Mouse (Mus musculus) brown adipose tissue, adult 24 weeks (tissue): Measurements from ENCODE around the gene Flywch2. TPM values are rescaled to one million over a fixed set of nuclear protein-coding genes. Genes with fewer than 3 reads are reported as not detected.

ENCODE experiments used
- H3K27ac ChIP-seq: fragments of 200-500 bp; replicated peaks from 2 replicates; pipeline ENCODE4 v1.5.1; 2012; ENCODE audit warnings: low read depth, mild to moderate bottlenecking, low read length
- H3K4me1 ChIP-seq: fragments of 200-500 bp; 2 replicates; pipeline ENCODE4 v1.6.1; 2012; ENCODE audit warnings: low read length, mixed read lengths; ENCODE audit not compliant: control insufficient read depth, insufficient read depth, insufficient read length
- H3K4me3 ChIP-seq: fragments of 200-500 bp; 2 replicates; pipeline ENCODE4 v1.5.1; 2012; ENCODE audit warnings: low read depth, mild to moderate bottlenecking, low read length, moderate library complexity; ENCODE audit not compliant: insufficient read depth
- polyA plus RNA-seq: library from polyadenylated mRNA; stranded (reverse); fragments of >200 nt; gene quantifications from 2 replicates; pipeline ENCODE4 v1.2.4, GENCODE M21; 2012; ENCODE audit not compliant: missing spikeins, insufficient read depth, insufficient read length

The Flywch2 gene
- polyA plus RNA-seq, 1 experiment: 8.2 TPM

DNA sequence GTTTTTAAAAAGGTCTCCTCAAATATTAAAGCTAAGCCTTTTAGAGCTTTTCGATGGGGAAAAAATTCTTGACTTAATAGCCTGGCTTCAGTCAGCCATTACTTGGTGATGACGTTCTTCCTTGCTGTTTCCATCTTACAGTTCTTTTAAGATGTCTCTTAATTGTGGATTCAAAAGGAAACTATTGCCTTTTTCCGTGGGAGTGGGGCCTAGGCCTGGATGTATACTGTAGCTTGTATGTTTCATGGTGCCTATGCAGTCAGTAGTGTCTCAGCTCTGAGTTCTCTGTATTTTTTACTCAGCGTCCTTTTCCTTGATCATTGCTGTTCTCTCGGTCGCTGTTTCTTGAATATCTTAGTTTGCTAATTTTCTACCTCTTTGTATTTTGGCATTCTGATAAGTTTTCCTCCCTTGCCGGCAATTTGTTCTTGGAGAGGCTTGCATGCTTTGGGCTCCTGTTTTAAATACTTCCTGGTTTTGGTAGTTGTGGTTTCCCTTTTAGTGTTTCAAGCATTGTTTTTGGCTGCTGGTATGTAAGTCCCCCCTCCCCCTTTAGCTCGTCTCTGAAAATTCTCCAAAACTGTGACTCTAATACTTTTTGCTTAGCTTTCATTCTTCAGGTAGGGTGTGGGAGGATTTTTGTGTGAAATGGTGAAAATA is 18.7 kb upstream of the Flywch2 start:
- H3K4me1 ChIP-seq: no peaks in the 10 kb centered on the region; the same call in 1 of the 2 replicates
- H3K4me3 ChIP-seq: peak overlapping the region; percentile 100
- peak overlapping the region; percentile 84 for H3K27ac ChIP-seq

- peak overlapping the region; percentile 84 for H3K27ac ChIP-seq
- H3K4me3 ChIP-seq: peak overlapping the region; percentile 100
- no peaks in the 10 kb centered on the region; the same call in 1 of the 2 replicates for H3K4me1 ChIP-seq
Observed at GRCm38 (mm10) chr17:23803366-23804041, 17.6 kb upstream of the Flywch2 start.

DNA sequence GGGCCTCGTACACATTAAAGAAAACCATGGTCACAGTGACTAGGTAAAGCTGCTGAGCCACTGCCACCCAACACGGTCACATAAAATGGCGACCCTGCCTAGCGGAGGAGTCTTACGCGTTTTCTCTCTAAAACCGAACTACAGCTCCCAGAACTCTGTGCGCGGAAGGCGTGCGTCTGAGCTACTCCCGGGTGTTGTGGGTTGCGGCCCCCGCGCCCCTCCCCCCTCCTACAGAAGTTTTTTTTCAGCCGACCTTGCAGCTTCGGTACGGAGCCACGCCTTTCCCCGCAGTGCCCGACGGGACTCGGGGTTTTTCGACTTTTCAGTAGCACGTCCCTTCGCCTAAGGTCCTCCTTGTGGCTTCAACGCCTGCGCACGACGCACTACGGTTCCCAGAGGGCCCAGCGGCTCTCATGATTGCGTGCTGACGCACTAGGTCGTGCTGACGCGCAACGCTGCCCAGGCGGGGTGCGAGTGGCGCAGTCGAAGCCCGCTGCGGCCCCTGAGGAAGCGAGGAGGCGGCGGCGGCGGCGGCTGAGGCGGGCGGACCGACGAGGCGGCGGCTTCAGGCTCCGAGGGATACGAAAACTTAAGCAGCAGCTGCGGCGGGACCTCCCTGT is 17.0 kb upstream of the Flywch2 start:
- Histone ChIP-seq H3K4me3 (peak overlapping the region; percentile 100), H3K4me1 (no peaks in the 10 kb centered on the region; the same call in 1 of the 2 replicates), H3K27ac (peak overlapping the region; percentile 95)

- no peak overlapping the region for H3K27ac ChIP-seq
- no peak overlapping the region for H3K4me3 ChIP-seq
- no peaks in the 10 kb centered on the region; the same call in 1 of the 2 replicates for H3K4me1 ChIP-seq
Observed at GRCm38 (mm10) chr17:23801627-23802026, 15.7 kb upstream of the Flywch2 start.

DNA sequence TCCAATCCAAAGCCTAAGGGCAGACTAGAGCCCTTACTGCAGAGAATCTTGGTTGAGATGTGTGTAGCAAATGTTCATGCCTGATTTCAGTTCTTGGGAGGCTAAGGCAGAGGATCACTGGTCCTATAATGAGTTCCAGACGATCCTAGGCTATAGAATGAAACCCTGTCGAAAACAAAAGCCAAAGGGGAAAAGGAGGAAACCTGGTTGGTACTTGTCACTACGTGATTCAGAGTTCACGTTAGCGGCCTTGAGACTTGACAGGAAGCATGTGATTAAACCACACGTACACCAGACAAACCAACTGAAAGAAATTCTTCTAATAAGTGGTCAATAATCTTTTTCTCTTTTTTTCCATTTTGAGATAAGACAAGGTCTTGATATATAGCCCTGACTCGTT is 11.4 kb upstream of the Flywch2 start:
- H3K27ac ChIP-seq: no peak overlapping the region
- H3K4me3 ChIP-seq: no peak overlapping the region
- H3K4me1 ChIP-seq: 0 out of 2 replicates have a peak, but pooled peaks cover 2% of the 10 kb centered on the region

DNA sequence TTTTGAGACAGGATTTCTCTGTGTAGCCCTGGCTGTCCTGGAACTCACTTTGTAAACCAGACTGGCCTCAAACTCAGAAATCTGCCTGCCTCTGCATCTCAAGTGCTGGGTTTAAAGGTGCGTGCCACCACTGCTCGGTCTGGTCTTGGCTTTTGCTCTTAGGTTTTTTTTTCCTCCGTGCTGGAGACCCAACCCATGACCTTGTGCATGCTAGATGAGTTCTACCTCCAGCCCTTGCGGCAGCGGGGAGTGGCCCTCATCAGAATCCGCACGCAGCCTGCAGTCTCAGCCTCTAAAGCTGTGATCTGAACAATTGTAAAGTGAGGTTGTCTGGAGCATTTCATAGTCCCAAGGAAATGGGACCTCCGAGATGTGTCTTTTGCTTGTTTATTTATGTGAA is 9.4 kb upstream of the Flywch2 start:
- Histone ChIP-seq H3K27ac (no peak overlapping the region), H3K4me1 (peaks cover 7% of the 10 kb centered on the region; the same call in 1 of the 2 replicates), H3K4me3 (no peak overlapping the region)

DNA sequence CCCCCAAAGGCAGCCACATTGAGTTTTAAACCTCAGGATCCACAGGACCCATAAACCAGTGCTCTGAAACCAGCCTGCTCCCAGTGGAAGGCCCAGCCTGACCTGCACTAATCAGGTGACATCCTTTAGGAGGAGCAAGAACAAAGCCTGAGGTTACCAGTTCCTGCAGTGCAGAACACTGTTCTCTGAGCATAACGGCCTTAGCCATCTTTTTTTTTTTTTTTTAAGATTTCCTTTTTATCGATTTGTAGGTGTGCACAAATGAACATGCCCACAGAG is 5.1 kb upstream of the Flywch2 start:
- Histone ChIP-seq H3K4me3 (peak overlapping the region; percentile 55), H3K27ac (no peak overlapping the region)

GRCm38 (mm10) chr17:23790269-23791078 is 4.6 kb upstream of the Flywch2 start, which contains the start of gene Srrm2:
Gene Srrm2, plus strand, starts transcription at chr17:23790532.
- Histone ChIP-seq H3K4me1 (peaks cover 11% of the 10 kb centered on the region; the same call in 1 of the 2 replicates), H3K4me3 (peak within 1 kb of the TSS; percentile 55), H3K27ac (peak within 1 kb of the TSS; percentile 50)

More for the DNA sequence above, 5.1 kb upstream of the Flywch2 start:
- peaks cover 11% of the 10 kb centered on the region; the same call in 1 of the 2 replicates for H3K4me1 ChIP-seq

DNA sequence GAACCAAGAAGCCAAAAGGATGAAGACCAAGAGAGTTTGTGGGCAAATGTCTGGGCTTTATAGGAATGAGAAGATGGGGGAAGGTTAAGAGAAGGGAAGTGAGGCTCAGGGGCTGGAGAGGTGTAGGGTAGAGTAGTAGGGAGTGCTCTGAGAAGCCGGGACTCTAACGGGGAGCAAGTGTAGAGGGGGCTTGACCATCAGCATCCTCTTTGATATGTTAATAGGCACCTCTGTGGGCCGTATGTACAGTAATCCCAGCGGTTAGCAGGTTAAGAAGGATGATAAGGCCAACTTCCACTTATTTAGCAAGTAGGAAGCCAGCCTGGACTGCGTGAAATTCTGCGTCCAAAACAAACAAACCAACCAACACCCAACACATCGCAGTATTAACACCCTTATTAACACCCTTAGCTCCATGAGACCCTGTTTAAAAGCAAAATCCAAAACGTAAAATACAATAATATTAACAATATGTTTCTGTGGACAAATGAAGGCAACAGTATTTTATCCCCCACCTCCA is 3.9 kb upstream of the Flywch2 start:
- Histone ChIP-seq H3K4me3 (peak overlapping the region; percentile 55), H3K27ac (peak overlapping the region; percentile 50), H3K4me1 (peaks cover 11% of the 10 kb centered on the region; the same call in 1 of the 2 replicates)

DNA sequence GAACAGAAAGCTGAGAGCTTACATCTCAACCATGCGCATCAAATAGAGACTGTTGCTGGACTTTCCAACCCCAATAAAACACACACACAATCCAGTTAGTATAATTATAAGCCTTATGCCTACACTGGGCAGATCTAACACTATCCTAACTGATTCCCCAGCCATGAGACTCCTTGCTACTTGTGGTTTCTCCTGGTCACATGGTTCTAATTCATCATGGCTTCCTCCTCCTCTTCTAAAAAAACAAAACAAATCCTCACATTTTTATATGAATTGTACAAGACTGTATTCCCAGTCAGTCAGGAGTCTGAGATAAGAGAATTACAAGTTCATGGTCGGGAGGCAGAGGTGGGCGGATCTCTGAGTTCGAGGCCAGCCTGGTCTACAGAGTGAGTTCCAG is 3.1 kb upstream of the Flywch2 start:
- Histone ChIP-seq H3K4me3 (no peak overlapping the region), H3K4me1 (peaks cover 11% of the 10 kb centered on the region; the same call in 1 of the 2 replicates), H3K27ac (no peak overlapping the region)

- H3K4me3 ChIP-seq: peak overlapping the region; percentile 74
- no peak overlapping the region for H3K27ac ChIP-seq
- peaks cover 9% of the 10 kb centered on the region; the same call in 1 of the 2 replicates for H3K4me1 ChIP-seq
Observed at GRCm38 (mm10) chr17:23786510-23786931, 640 bp upstream of the Flywch2 start.

DNA sequence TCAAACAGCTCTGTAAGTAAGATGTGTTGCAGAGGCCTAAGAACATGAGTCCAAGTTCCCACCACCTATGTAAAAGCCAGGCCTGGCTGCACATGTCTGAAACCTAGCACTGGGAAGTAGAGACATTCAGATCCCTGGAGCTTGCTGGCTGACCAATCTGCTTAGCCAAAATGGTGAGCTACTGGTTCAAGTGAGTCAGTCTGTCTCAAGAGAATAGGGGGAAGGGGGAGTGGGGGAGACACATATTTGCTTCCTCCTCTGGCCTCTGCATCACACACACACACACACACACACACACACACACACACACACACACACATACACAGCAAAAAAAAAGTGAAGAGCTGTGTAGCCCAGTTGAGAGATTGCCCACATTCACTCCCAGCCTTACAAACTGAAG is 2.5 kb downstream of the Flywch2 start:
- Histone ChIP-seq H3K4me3 (no peak overlapping the region), H3K27ac (no peak overlapping the region), H3K4me1 (no peaks in the 10 kb centered on the region)

DNA sequence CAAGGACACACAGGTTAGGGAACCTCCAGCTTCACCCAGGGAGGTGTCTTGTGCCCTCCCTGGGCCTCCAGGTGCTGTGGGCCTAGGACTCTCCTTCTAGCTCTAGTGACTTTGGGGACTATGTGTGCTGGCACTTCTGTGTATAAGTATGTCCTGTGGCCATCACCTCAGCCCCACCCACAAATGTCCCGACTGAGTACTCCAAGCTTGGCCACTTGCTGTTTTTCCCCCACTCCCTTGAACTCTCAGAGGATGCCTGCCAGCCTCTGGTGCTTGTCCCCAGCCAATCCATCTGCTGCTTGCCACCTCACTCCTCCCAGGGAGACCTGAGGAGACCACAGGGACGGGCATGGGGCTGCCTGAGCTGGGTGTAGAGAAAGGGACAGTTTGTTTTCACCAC is 7.4 kb downstream of the Flywch2 start:
- Histone ChIP-seq H3K4me1 (no peaks in the 10 kb centered on the region), H3K4me3 (no peak overlapping the region), H3K27ac (no peak overlapping the region)

DNA sequence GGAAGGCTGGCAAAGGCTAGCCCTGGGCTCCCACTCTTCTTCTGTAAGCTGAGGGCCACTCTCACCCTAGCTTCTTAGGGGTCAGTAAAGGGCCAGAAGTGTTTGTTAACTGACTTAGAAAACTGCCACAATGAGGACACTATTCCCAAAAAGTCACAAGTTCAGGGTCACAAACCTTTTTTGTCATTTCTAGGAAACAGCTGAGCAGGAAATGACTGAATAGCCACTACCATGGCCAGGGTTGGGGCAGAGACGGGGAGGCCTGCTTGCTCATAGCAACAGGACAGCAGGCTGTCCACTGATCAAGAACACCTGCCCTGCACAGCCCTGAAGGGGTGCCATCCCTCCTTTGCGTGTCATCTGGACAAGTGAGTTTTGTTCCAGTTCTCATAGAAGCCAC is 8.7 kb downstream of the Flywch2 start:
- no peaks in the 10 kb centered on the region for H3K4me1 ChIP-seq
- no peak overlapping the region for H3K4me3 ChIP-seq
- H3K27ac ChIP-seq: no peak overlapping the region

GRCm38 (mm10) chr17:23776216-23776615 is 9.7 kb downstream of the Flywch2 start:
- no peak overlapping the region for H3K27ac ChIP-seq
- no peaks in the 10 kb centered on the region for H3K4me1 ChIP-seq
- H3K4me3 ChIP-seq: no peak overlapping the region
